Mouse (Mus musculus) activated CD4-positive, CD25-positive, alpha-beta regulatory T cell, adult 9 weeks (primary cell): Measurements from ENCODE around the gene Atg13. TPM values are rescaled to one million over a fixed set of nuclear protein-coding genes. Genes with fewer than 3 reads are reported as not detected.

Experiments used
- polyA plus RNA-seq: library from polyadenylated mRNA; unstranded; fragments of 100-300 nt; shearing (Covaris generic); gene quantifications from one replicate; pipeline ENCODE4 v1.2.1, GENCODE M21; 2017

The Atg13 gene
- 57.6 TPM for polyA plus RNA-seq

GRCm38 (mm10) chr2:91710272-91711234, at the start of gene Atg13, which contains the start of gene Harbi1:
Atg13 (minus strand) TSS chr2:91710576.
Harbi1 (plus strand) TSS chr2:91710852.

DNA sequence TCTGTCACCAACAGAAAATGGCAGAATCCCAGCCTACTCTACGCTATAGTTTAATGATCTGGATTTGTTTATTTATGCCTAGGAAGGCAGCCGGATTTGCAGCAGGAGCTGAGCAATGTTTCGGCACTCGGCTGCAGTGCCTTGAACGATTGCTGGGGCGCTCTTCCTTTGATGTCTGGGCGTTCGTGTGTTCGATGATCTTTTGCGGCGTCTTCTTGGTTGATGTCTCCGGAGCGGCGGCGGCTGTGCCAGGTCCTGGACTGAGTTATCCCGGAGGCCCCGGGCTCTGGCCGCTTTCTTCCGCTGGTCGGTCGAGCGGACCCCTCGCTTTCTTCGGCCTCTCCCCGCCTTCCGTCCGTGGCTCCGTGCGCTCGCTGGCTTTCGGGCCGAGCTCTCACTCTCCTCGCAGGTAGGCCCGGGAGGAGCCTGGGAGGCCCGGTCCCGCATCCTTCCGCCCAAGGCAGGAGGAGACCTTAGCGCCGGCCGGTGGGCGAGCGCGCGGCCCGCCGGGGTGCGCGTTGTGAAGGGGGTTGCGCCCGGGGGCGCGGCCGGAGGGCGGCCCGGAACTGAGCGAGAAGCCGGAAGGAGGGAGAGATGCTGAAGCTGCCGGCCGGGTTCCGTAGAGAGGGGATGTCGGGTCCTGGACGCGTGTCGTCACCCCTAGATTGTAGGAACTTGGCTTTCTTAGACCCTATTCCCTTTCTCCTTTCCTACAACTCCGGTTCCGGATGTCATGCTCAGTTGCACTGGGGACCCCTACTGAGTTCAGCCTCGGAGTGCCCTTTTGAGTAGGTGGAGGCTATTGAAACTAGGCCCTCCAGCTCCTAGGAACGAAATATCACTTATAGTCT, 19.8 kb upstream of the Atg13 start, which contains the start of gene Ambra1:
Gene Ambra1, plus strand, starts transcription at position 164 of the 851 bp plus-strand sequence.

DNA sequence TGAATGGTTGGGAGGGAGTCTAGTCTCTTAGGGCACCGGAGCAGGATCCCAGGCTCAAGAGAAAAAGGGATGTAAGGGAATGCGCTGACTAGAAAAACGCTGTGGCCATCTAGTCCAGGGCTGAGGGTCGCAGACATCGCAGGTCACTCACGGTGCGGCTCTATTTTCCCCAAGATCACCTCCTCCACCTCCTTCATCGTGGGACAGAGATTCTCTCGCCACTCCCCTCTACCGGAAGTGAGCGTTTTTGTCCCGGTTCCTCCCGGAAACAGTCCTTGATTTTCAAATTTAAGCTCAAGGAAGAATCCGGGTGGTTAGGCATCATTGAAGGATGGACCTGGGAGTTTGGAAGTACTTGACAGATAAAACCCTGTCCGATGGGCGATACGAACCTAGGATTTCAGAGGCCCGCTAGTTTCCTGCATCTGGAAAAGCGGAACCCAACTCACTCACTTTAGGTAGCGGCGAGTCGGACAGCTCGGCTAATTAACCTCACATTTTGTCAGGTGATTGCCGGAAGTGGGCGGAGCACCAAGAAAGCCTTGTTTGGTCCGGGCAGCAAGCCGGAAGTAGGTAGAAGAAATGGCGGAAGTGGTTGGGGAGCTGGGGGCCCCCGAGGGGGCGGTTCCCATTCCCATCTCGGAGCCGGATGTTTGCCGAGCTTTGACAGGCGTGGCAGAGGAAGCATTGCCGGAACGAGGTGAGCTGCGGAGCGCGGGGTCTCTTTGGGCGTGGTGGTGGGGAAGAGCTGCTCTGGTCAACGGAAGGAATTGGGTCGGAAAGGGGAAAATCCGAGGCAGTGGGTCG, 60.6 kb downstream of the Atg13 start, which contains the start of the genes Zfp408 and Arhgap1:
Gene Zfp408, minus strand, starts transcription at position 239 of the 807 bp plus-strand sequence.
Gene Arhgap1, plus strand, starts transcription at position 308 of the 807 bp plus-strand sequence.

DNA sequence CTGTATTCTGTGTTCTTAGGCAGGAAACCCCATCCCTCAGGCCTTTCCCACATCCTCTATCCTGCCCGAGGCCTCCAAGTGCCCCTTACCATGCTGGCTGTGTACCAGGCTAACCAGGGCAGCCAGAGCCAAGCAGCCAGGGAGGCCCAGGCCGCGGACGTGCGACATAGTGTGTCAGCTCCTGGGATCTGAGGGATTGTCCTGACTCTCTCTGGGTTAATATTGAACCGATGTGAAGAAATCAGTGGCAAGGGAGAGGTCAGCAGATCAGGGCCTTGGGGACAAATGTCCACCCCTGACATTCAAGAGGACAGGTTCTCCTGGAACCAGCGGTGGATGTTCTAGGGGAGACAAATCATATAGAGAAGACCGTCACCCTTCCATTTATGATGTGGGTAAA, 74.1 kb downstream of the Atg13 start, which contains the start of gene F2:
Gene F2, minus strand, starts transcription at position 186 of the 400 bp plus-strand sequence.

Other genes with a start within 250 kb of the Atg13 start
- 57.1 TPM for gene Ckap5, start 183.8 kb downstream of the Atg13 start, polyA plus RNA-seq
- gene F2, start 74.2 kb downstream of the Atg13 start, polyA plus RNA-seq: not detected
- 28.9 TPM for gene Zfp408, start 60.8 kb downstream of the Atg13 start, polyA plus RNA-seq
- 212 TPM for gene Arhgap1, start 60.7 kb downstream of the Atg13 start, polyA plus RNA-seq
- gene Harbi1, start 276 bp upstream of the Atg13 start, polyA plus RNA-seq: 14.1 TPM
- 57.6 TPM for gene Ambra1, start 19.6 kb upstream of the Atg13 start, polyA plus RNA-seq
- gene Chrm4, start 216.7 kb upstream of the Atg13 start, polyA plus RNA-seq: 0.82 TPM
- gene Mdk, start 221.7 kb upstream of the Atg13 start, polyA plus RNA-seq: 1.9 TPM
- 0.72 TPM for gene Gm9821, start 235.1 kb upstream of the Atg13 start, polyA plus RNA-seq